Mouse (Mus musculus) left cerebral cortex, adult 9 months (tissue): ENCODE data around the gene Cdc42ep3.

Experiments used
- DNase-seq, 2 experiments: peaks; one replicate each; pipeline ENCODE4 v3.0.0; 2022; ENCODE audit warnings: low spot score in 2 of 2

The Cdc42ep3 gene

DNA sequence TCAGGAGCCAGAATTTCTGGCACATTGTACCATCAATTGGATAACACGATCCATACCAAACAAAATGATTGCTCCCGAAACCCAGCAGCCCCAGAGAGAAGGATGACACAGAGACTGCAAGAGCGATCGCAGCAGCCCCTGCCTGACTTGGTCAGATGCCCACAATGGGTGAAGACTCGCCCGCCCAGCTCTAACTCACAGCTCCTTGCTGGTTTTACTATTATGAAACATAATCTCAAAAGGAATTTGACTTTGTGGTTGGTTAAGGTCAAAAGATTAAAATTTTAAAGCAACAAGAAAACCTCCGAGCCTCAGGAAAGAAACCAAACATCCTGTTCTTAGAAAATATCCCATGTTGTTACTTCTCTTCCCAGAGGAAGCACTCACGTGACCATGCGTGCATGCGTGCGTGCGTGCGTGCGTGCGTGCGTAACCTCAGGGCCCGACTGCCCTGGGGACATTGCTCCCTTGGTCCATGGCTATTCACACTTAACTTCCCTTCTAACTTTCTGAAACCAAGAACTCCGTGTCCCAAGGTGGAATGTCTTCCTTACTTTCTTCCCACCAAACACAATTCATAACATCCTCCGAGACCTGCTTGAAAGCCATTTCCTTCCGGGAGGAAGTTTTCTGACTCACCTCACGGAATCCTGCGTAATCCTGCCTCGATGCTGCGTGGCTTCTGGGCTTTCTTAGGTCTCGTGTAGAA is 9.7 kb downstream of the Cdc42ep3 start:
- DNase-seq = no peak

DNA sequence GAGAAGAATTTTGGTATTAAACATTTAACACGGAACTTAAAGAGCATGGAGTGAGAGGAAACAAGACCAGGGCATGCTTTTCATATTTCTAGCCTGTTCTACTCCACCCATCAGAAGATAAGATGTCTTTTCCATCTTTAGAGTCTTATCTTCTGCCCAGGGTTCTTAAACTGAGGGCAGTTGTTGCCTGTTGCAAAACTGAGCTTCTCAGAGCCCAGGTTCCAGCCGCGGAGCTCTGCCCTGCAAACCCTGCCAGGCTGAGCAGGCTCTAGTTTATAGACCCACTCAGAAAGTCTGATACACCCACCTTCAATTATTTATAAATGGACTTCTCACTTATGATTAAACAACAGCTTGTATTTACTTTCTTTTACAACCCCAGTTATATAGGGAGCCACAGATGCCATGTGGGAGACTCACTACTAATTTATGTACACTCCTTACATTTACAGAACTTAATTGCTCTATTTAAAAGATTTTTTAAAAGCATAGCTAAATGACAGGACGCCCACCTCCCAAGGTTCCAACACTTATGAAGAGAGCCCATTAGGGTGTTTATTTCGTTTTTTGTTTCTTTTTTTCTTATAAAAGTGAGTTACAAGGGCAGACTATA is 11.5 kb downstream of the Cdc42ep3 start:
- DNase-seq = no peak

DNA sequence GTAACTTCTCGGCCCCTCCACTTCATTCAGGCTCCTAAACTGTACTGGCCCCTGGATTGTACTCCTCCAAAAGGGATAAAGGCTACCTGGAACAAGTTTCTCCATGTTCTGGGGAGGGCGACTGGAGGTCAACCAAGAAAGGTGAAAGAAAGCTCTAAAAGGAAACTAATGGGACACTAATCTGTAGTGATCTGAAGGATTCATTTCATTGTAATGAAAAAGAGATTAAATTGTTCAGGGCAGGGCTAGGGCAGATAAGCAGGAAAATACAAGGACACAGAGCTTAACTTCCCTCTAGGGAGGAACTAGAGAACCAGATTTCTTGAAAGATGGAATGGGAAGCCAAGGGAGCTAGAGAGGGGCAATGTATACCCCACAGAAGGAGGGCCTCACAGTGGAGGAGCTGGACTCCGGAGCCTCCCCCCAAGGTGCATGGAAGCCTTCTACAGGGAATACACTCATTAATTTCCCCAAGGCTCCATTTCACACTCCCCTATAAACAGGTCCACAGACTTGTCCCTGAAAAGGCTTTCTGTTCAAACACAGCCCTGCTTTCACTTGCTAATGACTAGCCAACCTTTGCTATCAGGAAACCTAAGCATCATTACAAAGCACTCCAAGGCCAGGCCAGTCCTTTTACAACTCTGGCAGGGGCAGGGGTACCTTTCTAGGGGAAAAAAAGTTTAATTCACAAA is 12.1 kb downstream of the Cdc42ep3 start:
- no peak for DNase-seq

DNA sequence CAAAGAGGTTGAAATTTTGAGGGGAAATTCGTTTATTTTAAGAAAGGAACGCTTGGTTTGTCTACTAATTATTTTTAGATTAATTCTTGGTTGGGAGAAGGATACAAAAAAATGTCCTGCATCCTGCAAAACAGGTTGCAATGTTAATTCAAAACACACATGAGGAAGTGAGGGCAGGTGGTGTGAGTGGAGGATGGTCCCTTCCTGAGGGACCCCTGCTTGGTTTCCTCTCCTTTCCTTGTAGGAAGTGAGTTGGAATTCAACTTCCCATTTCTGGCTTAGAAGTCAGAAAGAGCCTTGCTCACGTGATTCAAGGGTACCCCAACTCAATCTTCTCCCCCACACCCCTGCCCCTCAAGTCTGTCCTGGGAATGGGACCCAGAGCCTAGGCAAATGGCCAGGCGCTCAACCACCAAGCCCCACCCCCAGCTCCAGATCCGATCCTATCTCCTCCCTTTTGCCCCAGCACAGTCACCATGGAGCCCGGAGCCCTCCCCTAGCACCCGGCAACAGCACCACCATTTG is 12.9 kb downstream of the Cdc42ep3 start:
- no peak for DNase-seq

DNA sequence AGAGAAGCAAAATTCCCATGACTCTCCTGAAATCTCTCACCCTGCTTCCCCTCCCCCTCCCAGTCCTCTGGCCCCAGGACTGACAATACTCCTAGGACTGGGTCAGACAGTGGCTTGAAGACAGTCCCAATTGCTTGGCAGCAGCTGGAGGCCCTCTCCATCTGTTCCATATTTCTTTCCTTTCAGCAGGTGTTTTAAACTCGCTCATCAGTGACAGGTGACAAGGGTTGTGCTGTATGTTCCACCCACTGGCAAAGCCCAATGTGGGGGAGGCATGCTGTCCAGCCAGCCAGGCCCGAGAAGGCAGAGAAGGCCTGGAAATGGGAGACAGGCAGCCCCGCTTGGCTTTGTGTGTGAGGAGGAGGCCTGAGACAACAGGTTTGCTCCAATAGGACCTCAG is 17.4 kb downstream of the Cdc42ep3 start:
- no peak for DNase-seq

DNA sequence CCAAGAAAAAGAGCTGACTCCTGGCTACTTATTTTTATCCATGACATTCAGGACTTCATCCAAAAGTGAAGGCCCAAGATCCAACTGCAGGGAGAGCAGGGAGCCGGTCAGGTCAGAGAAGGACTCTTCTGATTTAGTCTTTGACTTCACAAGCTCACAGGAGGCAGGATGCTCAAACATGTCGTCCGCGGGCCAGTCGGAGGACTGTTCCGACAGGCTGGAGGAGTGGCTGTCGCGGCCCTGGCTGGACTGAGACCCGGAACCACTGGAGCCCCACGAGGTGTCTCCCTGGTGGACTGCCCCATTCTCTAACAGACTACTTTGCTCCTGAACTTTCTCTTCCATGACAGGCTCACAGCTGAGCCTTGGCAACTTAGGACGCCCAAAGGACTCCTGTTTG is 20.2 kb downstream of the Cdc42ep3 start:
- no peak for DNase-seq

DNA sequence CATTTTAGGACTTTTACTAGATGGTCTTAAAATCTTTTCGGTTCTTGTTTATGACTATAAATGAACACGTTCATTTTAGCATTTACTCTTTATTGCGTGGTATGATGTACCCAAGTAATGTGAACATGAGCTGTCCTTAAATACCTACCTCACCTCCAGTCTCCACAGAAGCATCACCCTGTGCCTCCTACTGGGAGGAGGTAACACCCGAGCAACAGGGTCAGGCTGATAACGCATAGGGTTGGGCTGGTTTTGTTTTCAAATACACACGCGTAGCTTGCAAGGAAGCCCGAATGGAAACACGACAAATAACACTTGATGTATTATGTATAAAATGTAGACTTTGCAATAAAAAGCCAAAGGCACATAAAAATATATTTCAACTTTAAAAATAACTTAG is 21.2 kb downstream of the Cdc42ep3 start:
- DNase-seq = no peak

DNA sequence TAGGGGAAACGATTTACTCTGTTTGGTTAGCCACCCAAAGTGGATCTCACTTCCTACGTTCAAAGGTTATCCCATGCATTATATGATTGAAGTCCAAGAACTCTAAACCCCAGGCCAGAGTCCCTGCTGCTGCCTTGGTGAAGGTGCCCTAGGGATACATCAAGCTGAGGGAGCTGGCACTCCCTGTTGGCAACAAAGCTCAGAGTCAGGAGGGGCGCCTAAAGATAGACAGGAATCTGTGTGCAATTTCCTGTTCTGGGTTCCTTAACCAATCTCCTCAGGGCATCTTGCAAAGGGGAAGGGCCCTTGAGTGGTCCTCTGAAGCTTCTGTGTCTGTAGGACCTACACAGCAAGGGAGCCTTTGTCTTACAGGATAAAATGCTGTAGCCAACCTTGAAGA is 22.0 kb downstream of the Cdc42ep3 start:
- DNase-seq = no peak

DNA sequence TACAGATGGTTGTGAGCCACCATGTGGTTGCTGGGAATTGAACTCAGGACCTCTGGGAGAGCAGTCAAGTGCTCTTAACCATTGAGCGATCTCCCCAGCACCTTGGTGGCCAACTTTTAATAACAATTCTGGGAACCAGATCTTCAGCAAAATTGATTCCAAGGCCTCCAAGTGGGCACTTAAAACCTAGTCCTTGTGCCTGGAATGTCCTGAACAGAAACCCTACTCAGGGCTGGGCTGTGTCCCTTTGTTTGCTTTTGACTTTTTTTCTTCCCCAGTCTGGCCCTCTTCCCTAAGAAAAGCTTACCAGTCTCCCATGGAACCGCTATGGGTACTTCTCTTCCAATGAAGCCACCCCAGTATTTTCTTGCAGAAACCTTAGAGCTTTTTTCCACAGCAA is 24.5 kb downstream of the Cdc42ep3 start:
- DNase-seq = no peak

DNA sequence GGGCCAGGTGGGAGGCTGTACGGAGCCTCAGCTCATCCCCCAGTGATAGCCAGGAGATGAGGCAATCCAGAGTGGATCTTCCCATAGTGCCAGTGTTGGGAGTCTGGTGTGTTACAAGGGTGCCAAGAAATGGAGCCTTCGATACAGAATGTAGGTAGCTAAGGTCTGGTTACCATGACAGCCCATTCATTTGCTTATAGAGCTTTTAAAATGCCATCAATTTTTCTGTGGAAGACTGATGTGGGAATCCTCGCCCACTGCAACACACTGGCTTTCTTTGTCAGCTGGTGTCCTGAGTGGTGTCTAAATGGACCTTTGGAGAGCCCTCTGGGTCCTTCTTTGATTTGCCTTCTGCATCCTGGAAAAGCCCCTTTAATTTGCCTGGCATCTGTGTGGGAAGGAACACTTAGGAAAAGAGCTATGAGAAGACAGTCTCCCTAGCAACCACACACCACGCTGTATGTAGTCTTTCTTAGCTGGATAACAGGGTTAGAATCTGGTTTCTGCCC is 28.0 kb downstream of the Cdc42ep3 start:
- peak; percentile 48 to 52 for DNase-seq

DNA sequence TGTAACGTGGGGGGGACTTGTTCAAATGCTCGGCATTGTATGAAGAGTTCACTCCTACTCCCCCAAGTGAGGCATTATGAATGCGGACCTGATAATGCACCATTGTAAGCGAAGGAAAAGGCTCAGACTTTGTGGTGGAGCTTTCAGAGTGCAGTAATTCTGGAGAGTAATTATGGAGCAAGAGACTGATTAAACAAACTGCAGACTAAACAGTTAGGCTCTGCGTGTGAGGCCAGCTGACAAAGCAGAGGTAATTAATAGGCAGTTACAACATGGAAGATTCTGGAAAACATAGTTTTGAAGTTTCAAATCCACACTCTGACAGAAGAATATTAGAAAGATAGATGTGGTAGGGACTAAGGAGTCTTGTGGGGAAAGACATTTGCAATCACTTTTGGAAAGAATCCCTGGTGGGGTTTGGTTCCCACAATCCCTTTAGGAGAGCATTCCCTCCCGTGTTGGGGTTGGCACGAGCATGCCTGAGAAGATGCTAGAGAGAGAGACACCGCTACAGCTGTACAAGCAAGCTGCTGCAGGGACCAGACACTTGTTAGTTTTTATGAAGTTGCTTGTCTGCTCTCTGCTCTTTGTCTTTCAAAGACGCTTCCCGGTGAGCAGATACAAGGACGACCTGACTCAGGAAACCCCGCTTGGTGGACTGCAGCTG is 37.7 kb downstream of the Cdc42ep3 start:
- no peak for DNase-seq

DNA sequence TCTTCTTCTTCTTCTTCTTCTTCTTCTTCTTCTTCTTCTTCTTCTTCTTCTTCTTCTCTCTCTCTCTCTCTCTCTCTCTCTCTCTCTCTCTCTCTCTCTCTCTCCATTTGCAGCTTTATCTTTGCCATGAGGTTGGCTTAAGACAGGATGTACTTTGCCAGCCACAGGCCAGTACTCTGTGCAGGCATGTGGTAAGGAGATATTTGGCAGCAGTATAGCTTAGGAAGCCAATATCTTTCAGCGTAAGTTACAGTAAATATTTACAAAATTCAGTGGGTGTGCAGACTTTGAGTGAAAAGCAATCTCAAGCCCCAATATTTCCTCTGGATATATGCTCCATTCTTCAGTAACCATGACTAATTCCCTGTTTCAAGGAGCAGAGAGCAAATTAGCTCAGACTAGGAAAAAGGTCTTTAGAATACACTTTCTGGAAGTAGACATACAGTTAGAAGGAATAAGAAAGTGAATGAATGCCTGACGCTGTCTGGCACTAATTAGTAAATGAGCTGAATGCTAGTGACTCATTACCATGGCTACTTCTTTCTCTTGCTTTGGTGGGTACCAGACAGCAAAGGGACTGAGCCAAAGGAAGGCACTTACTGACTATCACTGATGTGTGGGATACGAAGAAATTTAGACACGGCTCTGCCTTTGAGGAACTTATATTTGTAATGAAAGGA is 39.3 kb downstream of the Cdc42ep3 start:
- no peak for DNase-seq

DNA sequence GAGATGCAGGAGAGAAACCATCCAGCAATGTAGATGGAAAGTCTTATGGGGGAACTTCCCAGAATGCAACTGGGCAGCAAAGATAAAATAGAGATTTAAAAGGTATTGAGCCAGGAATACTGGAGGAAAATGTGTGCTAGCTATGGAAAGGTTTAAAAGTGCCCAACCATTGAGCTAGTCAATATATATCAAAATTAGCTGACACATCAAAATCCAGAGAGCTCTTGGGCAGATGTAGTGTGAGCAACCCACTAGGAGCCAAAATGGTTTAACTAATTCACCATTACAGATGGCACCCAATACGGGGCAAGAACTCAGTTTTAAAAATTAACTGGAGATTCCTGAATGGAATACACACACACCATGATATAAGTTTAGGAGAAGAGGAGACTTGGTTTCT is 44.4 kb downstream of the Cdc42ep3 start:
- DNase-seq = no peak

DNA sequence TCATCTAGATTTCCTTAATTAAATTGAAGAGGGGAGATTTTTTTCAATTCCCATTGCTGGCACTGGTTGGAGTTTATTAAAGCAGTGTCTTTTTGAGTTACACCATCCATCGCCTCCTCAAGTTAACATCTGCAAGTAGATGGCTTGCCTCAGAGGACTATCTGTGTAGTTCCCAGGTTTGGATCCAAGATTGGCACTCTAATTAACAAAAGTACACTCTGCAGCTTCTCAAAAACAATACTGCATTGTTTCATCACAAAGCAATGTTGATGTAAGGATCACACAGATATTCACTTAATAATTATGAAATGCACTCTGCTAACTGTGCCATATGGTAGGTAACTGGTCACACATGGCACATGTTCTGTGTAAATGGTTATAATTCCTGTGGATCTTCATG is 45.4 kb downstream of the Cdc42ep3 start:
- DNase-seq = no peak

DNA sequence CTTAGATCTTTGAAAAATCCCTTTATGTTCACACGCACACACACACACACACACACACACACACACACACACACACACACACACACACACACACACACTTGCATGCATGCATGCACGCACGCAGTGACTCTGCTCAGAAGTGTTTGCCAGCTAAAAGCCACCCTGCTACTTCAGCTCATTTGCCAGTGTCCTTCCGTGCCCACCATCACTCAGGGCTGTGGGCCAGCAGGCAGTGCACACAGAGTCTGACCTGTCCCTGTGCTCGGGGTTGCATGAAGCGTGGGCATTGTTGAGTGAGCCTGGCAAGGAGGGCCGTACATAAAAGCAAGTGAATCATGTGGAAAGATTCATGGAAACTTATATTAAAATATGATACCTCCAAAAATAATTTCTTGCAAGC is 49.2 kb downstream of the Cdc42ep3 start:
- no peak for DNase-seq

DNA sequence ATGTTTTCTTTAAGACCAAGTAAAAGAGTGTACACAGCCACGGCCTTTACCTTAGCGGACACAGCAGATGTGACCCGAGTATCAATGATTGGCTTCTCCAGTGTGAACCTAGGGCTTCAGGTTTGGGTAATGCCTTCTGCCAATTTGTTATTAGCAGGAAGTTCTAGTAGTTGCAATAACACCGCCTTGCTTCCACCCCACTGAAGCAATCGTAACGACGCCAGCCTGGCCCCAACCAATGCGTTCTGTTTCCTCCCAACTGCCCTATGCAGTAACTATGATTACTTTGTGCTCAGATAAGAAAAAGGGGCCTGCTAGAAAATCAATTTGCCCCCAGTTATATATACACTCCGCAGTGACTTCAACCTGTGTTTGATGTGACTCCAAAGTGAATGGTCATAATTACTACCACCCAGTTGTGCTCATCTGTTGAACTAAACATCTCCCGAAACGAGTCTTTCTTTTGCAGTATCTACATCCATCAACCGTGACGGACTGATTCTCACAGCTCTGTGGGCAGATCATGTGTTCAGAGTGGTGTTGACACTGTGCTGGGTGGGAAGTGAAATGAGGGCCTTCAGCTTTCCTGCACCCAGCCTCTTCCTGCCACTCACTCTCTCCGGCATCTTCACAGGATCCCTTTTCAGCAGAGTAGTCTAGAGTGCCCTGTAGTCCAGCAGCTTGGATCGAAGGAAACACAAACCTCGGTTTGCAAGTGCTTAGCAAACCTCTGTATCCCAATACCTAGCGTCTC is 51.0 kb downstream of the Cdc42ep3 start:
- no peak for DNase-seq

DNA sequence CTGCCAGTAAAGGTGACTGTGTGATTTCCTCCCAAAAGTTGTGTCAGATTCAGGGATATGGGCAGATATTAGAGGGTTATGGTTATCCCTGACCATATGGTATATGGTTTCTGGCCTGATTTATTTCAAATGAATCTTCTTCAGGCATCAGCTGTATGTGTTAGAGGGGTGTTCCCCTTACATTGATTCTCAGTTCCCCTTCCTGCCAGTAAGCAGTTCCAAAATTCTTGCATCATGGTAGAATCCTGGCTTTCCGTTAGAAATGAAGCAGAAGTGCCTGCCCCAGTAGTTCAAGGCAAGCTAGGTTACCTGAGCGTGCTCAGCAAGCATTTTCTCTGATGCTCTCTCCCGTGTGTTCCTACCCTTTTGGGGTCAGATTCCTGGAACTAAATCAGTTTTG is 51.7 kb downstream of the Cdc42ep3 start:
- DNase-seq = no peak

DNA sequence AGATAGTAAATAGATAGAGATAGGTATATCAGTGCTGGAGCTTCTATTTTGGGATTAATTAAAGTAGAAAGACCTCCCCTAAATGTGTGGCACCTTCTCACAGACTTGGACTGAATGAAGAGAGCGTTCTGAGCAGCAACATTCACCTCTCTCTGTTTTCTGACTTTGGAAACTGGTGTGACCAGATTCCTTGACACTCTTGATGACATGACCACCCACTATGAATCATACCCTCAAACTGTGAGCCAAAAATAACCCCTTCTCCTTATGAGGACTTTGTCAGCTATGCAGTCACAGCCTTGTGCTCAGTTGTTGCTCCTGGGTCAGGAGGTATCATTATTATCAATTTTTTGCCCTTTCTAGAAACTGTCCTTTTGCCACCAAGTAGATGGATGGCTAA is 55.0 kb downstream of the Cdc42ep3 start:
- DNase-seq = no peak

DNA sequence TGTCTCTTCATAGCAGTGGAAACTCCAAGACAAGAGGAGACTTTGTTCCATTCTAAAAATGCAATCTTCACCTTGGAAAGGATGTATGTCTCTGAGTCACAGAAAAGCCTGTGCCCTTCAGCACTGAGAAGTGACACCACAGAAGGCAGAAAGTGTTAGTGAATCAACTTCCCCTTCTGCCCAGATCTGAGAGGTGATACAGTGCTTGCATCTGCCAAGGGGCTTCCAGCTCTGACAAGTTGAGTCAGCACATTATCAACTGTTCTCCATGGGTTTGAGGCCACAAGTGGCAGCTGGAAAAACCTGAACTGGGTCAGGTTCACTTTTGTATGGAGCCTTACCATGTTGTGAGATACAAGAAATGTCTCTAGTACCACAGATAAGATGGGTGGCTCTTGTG is 55.9 kb downstream of the Cdc42ep3 start:
- DNase-seq = no peak

DNA sequence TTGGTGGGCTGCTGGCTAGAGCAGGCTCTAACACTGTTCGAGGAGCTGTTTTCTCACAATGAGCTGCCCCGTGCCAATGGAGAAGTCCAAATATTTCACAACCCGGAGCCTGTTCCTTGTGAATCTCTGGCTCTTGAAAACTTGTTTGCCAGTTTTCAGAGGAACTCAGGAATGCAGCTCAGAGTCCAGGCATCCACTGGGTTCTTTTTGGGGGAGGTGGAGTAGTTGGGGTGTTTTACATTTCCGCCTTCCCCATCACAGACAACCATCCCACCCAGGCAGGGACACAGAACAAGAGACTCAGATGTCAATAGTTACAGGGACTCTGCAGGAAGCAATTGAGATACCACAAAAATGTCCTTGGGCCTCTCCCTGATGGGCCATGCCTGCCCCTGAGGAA is 59.0 kb downstream of the Cdc42ep3 start:
- DNase-seq = no peak

DNA sequence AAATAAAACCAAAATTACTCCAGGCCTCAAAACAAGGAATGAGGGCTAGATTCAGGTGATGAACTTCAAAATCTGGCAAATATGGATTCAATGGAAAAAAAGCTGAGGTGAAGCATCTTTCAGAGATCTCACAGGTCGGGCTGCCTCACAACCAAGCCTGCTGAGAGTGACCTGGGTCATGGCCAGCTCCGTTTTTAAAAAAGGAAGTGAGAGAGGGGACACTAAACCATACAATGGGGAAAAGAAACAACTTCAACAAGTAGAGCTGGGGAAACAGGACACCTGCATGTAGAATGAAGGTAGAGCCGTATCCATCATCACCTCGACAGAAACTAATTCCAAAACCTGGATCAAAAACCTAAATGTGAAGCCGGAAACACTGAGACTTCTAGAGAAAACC is 63.2 kb downstream of the Cdc42ep3 start:
- DNase-seq = no peak
